Mouse (Mus musculus) forebrain, embryonic 16.5 days (tissue): ENCODE measurements around the gene Ahnak2. TPM values are rescaled to one million over a fixed set of nuclear protein-coding genes. Genes with fewer than 3 reads are reported as not detected.
"Not testable (repeated sequence)": the region's sequence is repeated elsewhere in the genome, so short reads cannot be mapped to it uniquely, and the experiment has no call there.

ENCODE experiments used
- ATAC-seq: fragments of 200-750 bp; cut with Nextera tagmentation; 2 replicates; pipeline ENCODE4 v1.8.0; 2017; ENCODE audit warnings: mild to moderate bottlenecking, moderate library complexity
- H3K27ac ChIP-seq: fragments of 300-500 bp; sonication (generic); 2 replicates; pipeline ENCODE4 v1.5.1; 2014; ENCODE audit warnings: low read length, control low read depth
- H3K27me3 ChIP-seq: fragments of 300-500 bp; sonication (generic); replicated peaks from 2 replicates; pipeline ENCODE4 v1.6.1; 2014; ENCODE audit warnings: low read length; ENCODE audit not compliant: control insufficient read depth, insufficient read depth
- H3K36me3 ChIP-seq: fragments of 300-500 bp; sonication (generic); 2 replicates; pipeline ENCODE4 v1.6.1; 2014; ENCODE audit not compliant: control insufficient read depth, insufficient read depth
- H3K4me1 ChIP-seq: fragments of 300-500 bp; sonication (generic); replicated peaks from 2 replicates; pipeline ENCODE4 v1.6.1; 2014; ENCODE audit warnings: low read length; ENCODE audit not compliant: control insufficient read depth, insufficient read depth
- H3K4me2 ChIP-seq: fragments of 300-500 bp; sonication (generic); 2 replicates; pipeline ENCODE4 v1.6.1; 2014; ENCODE audit warnings: mild to moderate bottlenecking, low read length, control low read depth
- H3K4me3 ChIP-seq: fragments of 300-500 bp; sonication (generic); replicated peaks from 2 replicates; pipeline ENCODE4 v1.5.1; 2014; ENCODE audit warnings: mild to moderate bottlenecking, low read length, control low read depth
- H3K9ac ChIP-seq: fragments of 300-500 bp; sonication (generic); replicated peaks from 2 replicates; pipeline ENCODE4 v1.6.1; 2014; ENCODE audit warnings: low read depth, low read length, control low read depth
- H3K9me3 ChIP-seq: fragments of 300-500 bp; sonication (generic); 2 replicates; pipeline ENCODE4 v1.6.1; 2016; ENCODE audit warnings: low read length; ENCODE audit not compliant: control insufficient read depth
- WGBS: fragments of 180-500 bp; shearing (Covaris S2); extraction: QIAGEN DNeasy Blood & Tissue Kit; methylation state at CpG from one replicate; pipeline ENCODE4 v1.1.7; 2014; 5-methylcytosine and 5-hydroxymethylcytosine counted together
- polyA plus RNA-seq: library from polyadenylated mRNA; unstranded; fragments of >200 nt; fragmentation: Nextera tagmentation; extraction: Ambion mirVana; gene quantifications from 2 replicates; pipeline ENCODE4 v1.2.1, GENCODE M21; 2015

Gene Ahnak2
- polyA plus RNA-seq, 1 experiment from 2014 or later = 1.2 TPM

- 81% methylated on average over 4 of the region's 4 CpGs for WGBS
- H3K9ac ChIP-seq = no peak overlapping the region
- H3K27me3 ChIP-seq = no peaks in the 10 kb centered on the region
- peaks cover 40% of the 10 kb centered on the region for H3K4me1 ChIP-seq
- H3K27ac ChIP-seq = peak overlapping the region; percentile 9; the same call in 1 of the 2 replicates
- ATAC-seq = no peak
- H3K9me3 ChIP-seq = no peaks in the 10 kb centered on the region
- H3K36me3 ChIP-seq = peaks cover 20% of the 10 kb centered on the region
- H3K4me3 ChIP-seq = no peak overlapping the region
- H3K4me2 ChIP-seq = no peak overlapping the region
These were observed 20.8 kb upstream of the Ahnak2 start for GRCm38 (mm10) chr12:112823221-112823620.

- H3K9ac ChIP-seq = no peak overlapping the region
- H3K27me3 ChIP-seq = no peaks in the 10 kb centered on the region
- H3K4me2 ChIP-seq = no peak overlapping the region
- no peak for ATAC-seq
- H3K4me3 ChIP-seq = no peak overlapping the region
- H3K4me1 ChIP-seq = peaks cover 35% of the 10 kb centered on the region
- H3K27ac ChIP-seq = no peak overlapping the region
- H3K36me3 ChIP-seq = peaks cover 23% of the 10 kb centered on the region
- no peaks in the 10 kb centered on the region for H3K9me3 ChIP-seq
- WGBS = 79% methylated on average over 2 of the region's 2 CpGs
These were observed 20.2 kb upstream of the Ahnak2 start for GRCm38 (mm10) chr12:112822676-112823075.

DNA sequence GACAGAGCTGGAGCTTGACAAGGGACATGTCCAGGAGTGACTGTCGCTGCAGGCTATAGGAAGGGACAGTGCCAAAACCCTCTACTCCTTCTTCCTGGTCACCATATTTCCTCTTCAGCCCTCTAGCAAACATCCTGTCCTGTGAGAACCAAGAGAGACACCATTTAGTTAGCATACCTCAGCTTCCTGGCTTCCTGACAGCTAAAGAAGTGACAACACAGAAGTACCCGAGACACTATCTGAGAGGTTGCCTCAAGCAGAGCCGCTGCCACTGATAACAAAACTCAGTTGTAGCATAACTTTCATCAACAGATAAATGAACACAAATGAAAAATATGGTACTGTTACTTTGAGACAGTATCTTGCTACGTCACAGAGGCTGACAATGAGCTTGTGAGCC is 19.5 kb upstream of the Ahnak2 start:
- no peak for ATAC-seq
- Histone ChIP-seq H3K4me2 (no peak overlapping the region), H3K27me3 (no peaks in the 10 kb centered on the region), H3K27ac (no peak overlapping the region), H3K9ac (no peak overlapping the region), H3K9me3 (no peaks in the 10 kb centered on the region), H3K4me3 (no peak overlapping the region), H3K4me1 (peaks cover 28% of the 10 kb centered on the region), H3K36me3 (peaks cover 23% of the 10 kb centered on the region)
- WGBS = 82% methylated on average over 4 of the region's 4 CpGs

GRCm38 (mm10) chr12:112821216-112821615 is 18.8 kb upstream of the Ahnak2 start:
- 58% methylated on average over 1 of the region's 1 CpGs for WGBS
- no peak for ATAC-seq
- Histone ChIP-seq H3K9me3 (no peaks in the 10 kb centered on the region), H3K27me3 (no peaks in the 10 kb centered on the region), H3K36me3 (peaks cover 23% of the 10 kb centered on the region), H3K4me3 (no peak overlapping the region), H3K27ac (no peak overlapping the region), H3K4me2 (no peak overlapping the region), H3K4me1 (peaks cover 20% of the 10 kb centered on the region), H3K9ac (no peak overlapping the region)

- H3K36me3 ChIP-seq = peaks cover 23% of the 10 kb centered on the region
- WGBS = 75% methylated on average over 12 of the region's 12 CpGs
- ATAC-seq = no peak
These were observed 18.0 kb upstream of the Ahnak2 start for GRCm38 (mm10) chr12:112820401-112820999.

GRCm38 (mm10) chr12:112819057-112819662 is 16.7 kb upstream of the Ahnak2 start:
- ATAC-seq = no peak
- no peak overlapping the region for H3K4me2 ChIP-seq
- H3K9ac ChIP-seq = no peak overlapping the region
- peaks cover 10% of the 10 kb centered on the region for H3K4me1 ChIP-seq
- WGBS = 91% methylated on average over 8 of the region's 8 CpGs
- H3K9me3 ChIP-seq = no peaks in the 10 kb centered on the region
- no peaks in the 10 kb centered on the region for H3K27me3 ChIP-seq
- H3K36me3 ChIP-seq = peaks cover 23% of the 10 kb centered on the region
- H3K4me3 ChIP-seq = no peak overlapping the region
- no peak overlapping the region for H3K27ac ChIP-seq

More at GRCm38 (mm10) chr12:112820401-112820999, 18.0 kb upstream of the Ahnak2 start:
- H3K4me2 ChIP-seq = no peak overlapping the region
- H3K9ac ChIP-seq = no peak overlapping the region
- peaks cover 13% of the 10 kb centered on the region for H3K4me1 ChIP-seq
- no peaks in the 10 kb centered on the region for H3K27me3 ChIP-seq
- H3K4me3 ChIP-seq = no peak overlapping the region
- H3K9me3 ChIP-seq = no peaks in the 10 kb centered on the region
- H3K27ac ChIP-seq = no peak overlapping the region

DNA sequence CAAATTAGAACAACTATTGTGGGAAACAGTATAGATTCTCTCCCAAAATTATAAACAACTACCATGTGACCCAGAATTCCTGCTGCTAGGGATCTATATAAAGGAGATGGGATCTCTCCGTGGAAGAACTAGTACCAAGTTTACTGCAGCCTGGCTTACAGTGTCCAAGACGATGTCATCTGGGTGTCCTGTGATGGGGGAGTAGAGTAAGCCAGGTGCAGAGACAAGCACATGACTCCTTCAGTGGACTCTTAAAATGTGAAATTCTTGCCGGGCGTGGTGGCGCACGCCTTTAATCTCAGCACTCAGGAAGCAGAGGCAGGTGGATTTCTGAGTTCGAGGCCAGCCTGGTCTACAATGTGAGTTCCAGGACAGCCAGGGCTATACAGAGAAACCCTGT is 14.4 kb upstream of the Ahnak2 start:
- H3K36me3 ChIP-seq = peaks cover 23% of the 10 kb centered on the region
- not testable (repeated sequence) for H3K4me3 ChIP-seq, H3K27me3 ChIP-seq, H3K4me2 ChIP-seq, H3K4me1 ChIP-seq, H3K27ac ChIP-seq, ATAC-seq, H3K9me3 ChIP-seq, H3K9ac ChIP-seq
- 86% methylated on average over 7 of the region's 7 CpGs for WGBS

- H3K4me2 ChIP-seq = no peak overlapping the region
- H3K9ac ChIP-seq = no peak overlapping the region
- no peak overlapping the region for H3K4me3 ChIP-seq
- no peaks in the 10 kb centered on the region for H3K27me3 ChIP-seq
- no peaks in the 10 kb centered on the region for H3K9me3 ChIP-seq
- no peak for ATAC-seq
- H3K27ac ChIP-seq = no peak overlapping the region
- H3K4me1 ChIP-seq = no peaks in the 10 kb centered on the region
- H3K36me3 ChIP-seq = peaks cover 20% of the 10 kb centered on the region
- WGBS = 53% methylated on average over 4 of the region's 4 CpGs
These were observed 13.8 kb upstream of the Ahnak2 start for GRCm38 (mm10) chr12:112816294-112816693.

- Histone ChIP-seq H3K4me3 (no peak overlapping the region), H3K9me3 (no peaks in the 10 kb centered on the region), H3K9ac (no peak overlapping the region), H3K4me2 (no peak overlapping the region), H3K4me1 (peaks cover under 1% of the 10 kb centered on the region), H3K27me3 (no peaks in the 10 kb centered on the region), H3K36me3 (peaks cover 12% of the 10 kb centered on the region), H3K27ac (no peak overlapping the region)
- no peak for ATAC-seq
- WGBS = 77% methylated on average over 14 of the region's 14 CpGs
These were observed 12.4 kb upstream of the Ahnak2 start for GRCm38 (mm10) chr12:112814682-112815470.
